Mouse (Mus musculus) natural killer cell, adult 2 months (primary cell): ENCODE measurements at regions not wholly inside any gene's neighbourhood (a gene's known extent, or its start where the extent isn't known, plus 50 kb on each side); places are given as distances from the start of the nearest gene placed in this dataset.

Experiments
- DNase-seq, 2 experiments: peaks; one replicate each; pipeline ENCODE4 v3.0.0; 2022; ENCODE audit warnings: low spot score in 2 of 2

DNA sequence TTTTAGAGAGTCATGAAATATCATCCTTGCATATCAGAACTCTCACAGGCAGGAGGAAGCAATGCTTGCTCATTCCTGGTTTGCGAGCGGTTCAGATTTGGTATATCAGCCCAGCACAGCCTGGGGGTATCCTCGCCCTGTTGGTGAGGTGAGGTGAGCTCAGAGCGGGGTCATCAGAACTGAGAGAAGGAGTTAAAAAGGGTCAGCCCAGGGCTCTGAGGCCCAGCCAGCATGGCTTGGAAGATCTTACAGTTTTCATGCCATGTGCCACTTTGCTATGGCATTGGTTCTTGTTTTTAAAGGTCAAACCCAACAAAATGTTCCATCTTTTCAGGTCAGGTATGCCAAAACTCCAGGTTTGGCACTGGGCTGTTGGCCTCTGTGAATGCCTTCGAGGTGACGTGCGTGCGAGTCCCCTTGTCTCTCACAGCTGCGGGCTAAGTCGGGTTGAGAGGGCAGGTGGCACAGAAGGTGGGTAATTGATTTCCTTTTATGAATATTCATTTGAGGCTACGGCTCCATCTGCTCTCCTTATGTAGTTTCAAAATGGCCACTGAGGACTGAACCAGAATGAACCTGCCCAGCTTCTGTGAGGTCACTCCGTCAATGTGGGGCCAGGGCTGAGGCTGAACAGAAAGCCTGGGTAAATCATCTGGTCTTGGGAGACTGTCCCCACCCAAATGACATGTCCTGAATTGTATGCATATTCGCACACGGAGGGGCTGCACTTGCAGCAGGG is 86.3 kb downstream of the Hhipl2 start:
- no peak for DNase-seq

DNA sequence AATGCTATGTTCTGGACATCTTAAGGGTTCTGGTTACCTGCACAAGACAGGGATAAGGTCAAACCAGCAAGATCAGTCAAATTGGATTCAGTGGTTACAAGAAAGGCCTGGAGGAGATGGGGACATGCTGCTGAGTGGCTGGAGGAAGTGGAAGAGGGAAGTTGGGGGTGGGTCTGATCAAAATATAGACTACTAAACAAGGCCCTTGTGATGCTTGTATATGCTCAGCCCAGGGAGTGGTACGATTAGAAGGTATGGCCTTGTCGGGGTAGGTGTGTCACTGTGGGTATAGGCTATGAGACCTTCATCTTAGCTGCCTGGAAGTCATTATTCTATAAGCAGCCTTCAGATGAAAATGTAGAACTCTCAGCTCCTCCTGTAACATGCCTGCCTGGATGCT is 89.9 kb downstream of the Hhipl2 start:
- DNase-seq = no peak

DNA sequence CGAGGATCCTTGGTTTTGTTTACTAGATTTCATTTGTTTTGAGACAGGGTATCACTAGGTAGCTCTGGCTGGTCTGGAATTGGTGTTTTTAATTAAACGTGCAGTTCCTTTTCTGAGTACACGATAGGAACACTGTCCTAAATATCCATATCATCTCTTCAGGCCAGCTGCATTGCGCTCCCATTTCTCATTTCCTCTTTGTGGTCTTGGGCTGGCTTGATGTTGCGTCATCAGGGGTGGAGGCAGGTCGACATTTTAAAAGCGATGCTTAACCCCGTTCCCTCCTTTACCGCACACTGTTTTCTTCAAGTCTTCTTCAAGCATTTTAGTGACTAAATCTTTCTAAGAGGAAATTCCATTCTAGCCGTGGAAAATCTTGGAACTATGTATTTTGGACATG is 92.7 kb downstream of the Hhipl2 start:
- peak in 1 of 2 experiments; percentile 5 for DNase-seq

DNA sequence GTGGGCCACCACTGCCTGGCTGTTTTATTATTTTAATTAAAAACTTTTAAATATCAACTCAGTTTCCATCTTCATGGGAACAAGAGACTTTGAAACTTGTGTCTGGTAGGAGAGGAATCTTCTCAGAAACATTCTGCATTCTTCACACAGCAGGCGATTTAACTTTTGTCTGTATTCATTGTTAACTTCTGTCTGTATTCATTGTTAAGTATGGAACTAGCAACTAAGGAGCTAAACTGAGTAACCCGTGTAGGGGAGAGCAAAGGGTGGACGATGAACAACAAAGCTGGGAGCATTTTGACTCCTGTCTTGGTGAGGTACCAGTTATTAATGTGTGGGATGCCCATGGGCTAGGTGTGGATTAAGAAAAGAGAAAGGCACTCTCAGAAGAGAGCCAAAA is 95.9 kb downstream of the Hhipl2 start:
- DNase-seq = no peak

DNA sequence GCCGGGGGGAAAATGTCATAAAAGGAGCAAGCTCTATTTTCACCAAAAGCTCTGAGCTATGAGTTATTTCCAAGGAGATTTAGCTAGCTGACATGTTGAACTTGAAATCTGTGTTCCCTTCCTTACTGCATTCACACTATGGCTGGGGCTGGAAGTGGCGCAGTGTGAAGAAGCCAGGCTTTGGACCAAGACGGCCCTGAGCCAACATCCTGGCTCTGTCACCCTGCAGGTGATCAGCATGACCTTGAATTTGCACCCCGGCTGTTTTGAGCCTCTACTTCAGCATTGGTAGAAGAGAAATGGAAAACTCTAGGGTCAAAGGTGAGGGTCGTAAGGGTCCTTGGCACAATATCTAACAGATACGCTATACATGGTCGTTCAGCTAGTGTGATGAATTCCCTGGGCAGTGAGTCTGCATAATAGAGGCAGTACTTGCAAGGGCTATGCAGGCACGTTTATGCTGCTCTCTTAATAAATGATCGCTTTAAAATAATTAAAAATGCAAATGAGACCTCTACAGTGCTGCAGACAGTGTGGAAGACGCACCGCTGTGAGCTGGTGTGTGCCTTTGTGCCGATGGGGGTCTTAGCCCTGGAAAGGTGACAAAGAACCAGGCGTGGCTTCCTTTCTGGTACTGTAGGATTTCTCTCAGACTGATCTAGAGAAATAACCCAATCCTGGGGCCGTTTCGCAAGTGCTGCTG is 96.4 kb downstream of the Hhipl2 start:
- DNase-seq = no peak

DNA sequence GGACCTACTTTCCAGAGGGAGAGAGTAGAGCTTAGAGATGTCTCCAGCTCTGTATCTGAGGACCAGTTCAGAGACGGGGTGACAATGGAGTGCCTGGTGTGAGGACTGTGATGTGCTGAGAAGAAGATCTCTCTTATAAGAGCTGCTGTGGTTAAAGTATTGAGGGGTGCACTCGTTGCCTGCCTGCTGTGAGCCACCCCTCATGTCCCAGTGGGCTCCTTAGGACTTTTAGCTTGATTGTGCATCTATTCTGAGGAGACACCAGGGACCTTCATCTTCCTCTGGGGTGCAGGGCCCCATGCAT is 96.9 kb downstream of the Hhipl2 start:
- no peak for DNase-seq

DNA sequence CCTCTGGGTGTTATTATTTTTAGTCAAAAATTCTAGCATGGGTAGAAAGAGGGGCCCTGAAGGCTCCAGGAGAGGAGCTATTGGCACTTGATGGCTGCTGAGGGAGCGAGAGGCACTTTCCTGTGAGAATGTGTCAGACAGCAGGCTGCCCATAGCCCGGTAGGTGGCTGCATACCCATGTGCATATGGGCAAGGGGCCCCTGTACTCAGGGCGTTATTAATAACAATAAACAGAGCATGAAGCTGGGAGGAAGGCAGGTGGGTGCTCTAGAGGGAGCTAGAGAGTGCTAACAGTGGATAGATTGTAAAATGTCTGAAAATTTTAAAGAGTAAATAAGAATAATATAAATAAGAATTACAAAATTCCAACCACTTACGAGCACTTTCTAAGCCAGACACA is 98.2 kb downstream of the Hhipl2 start:
- no peak for DNase-seq

DNA sequence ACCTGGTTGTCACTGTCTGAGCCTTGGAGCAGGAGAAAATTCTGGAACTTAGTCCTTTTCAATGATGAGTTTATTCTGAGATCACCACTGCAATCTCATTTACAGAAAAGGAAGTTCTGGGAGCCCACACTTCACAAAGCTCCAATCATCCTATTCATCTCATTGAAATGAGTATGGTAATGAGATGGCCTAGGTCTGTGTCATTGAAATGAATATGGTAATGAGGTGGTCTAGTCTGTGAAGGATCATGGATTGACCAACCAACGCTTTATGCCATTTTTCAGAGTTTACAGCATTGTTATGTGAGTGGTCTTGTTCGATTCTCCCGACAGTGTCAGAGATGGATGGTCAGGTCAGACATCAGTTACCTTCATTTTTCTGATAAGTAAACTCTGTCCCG is 99.2 kb downstream of the Hhipl2 start:
- no peak for DNase-seq

DNA sequence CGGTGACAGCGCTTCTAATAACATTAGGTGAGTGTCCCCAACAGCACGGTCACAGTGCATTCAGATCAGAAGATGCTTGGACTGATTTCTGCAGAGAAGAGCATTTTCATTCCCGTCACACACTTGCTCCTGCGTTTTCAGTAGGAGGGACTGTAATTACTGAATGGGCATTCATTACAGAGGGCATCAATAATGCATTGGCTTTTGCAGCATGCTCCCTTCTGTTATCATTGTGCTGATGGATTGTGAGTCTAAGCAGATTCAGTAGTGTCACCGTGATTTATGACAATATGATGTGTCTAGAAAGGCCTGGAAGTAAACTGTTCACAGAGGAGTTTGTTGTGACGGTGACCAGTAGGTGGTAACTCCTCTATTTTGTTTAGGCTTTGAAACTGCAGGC is 103.6 kb downstream of the Hhipl2 start:
- no peak for DNase-seq

DNA sequence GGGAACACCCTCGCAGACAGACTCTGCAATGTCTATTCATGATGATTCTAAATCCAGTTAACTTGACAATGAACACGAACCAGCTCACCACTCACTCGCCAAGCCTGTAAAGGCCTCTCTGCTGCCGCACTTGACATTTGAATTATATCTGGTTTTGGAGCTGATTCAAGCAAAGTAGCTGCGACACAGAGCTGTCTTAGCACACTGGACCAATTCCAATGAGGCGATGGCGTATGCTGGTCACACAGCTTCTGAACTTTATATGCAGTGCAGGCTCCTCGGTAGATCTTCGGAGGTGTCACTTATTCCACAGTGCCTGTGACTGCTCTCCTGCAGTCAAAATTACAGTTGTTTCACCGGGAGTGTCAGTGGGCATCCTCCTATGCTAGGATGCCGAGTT is 115.4 kb downstream of the Hhipl2 start:
- DNase-seq = no peak

DNA sequence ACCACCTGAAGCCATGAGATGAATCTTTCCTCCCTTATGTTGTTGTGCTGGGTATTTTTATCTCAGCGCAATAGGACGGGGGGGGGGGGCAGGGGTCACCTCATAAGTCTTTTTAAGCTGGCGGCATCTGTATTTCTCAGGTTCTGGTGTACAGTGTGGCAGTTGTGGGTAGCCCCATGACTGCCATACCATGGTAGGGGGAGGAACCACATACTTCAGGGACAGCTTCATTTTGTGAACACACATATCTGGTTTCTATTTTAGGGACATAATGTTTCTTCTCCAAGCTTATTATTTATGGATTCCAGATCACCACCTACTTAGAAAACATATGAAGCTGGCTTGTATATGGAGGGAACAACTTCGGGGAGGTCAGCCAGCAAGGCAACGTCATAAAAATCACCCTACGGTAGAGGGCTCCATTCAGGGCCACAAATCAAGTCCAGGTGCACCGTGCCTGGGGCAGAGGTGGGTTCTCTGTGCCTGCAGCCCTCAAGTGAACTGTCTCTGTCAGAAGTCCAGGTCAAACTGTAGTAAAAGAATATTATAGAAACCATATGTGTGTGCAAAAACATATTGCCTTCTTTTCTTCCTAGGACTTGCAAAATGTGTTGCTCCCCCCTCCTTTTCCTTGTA is 130.9 kb downstream of the Hhipl2 start:
- DNase-seq = no peak

DNA sequence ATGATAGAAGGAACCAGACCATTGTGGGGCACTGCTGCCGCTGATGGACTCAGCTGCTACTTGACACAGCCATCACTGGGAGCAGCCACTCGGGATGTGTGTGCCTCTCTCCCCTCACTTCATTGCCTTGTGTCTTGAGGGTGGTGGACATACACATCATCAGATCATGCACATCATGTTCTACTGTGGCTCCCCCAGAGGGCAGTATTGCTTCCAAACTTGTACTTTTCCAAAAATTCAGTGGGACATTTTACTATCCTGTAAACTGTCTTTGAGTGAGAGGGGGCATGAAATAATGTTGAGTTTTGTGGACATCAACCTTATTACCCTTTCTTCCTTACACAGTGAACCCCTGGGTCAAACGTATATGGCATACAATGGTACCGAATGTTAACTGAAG is 134.6 kb downstream of the Hhipl2 start:
- no peak for DNase-seq

DNA sequence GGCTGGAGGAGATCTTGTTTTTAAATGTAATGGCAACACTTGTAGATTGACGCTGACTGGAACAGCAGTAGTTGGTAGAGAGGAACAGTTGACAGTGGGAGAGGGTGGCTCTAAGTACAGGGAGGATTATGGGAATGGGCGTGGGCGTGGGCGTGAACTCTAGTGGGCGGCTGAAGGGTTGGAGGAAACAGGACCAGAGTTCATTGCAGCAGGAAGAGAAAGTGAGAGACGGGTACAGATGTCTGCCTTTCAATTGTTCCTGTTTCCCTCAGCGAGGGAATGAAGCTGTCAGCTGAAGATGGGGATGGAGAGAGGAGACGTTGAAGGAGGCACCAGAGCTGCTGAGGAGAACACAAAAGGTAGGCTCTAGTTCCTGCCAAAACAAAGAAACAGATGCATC is 135.2 kb downstream of the Hhipl2 start:
- no peak for DNase-seq

DNA sequence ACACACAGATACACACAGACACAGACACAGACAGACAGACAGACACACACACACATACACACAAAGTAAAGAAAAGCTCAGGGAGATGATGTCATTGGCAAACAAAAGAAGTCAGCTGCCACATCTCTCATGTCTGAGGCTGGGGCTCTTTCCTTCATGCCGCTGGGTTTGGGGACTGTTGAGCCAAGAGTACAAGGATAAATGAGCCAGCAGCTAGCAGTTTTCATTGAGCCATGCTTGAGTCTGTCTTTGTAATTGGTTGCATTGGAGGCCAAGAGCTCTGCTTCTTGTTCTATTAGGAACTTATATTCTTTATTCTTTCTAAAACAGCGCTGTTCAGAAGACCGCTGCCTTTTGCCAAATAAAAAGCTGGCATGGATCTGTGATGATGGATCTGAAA is 144.8 kb downstream of the Hhipl2 start:
- no peak for DNase-seq

DNA sequence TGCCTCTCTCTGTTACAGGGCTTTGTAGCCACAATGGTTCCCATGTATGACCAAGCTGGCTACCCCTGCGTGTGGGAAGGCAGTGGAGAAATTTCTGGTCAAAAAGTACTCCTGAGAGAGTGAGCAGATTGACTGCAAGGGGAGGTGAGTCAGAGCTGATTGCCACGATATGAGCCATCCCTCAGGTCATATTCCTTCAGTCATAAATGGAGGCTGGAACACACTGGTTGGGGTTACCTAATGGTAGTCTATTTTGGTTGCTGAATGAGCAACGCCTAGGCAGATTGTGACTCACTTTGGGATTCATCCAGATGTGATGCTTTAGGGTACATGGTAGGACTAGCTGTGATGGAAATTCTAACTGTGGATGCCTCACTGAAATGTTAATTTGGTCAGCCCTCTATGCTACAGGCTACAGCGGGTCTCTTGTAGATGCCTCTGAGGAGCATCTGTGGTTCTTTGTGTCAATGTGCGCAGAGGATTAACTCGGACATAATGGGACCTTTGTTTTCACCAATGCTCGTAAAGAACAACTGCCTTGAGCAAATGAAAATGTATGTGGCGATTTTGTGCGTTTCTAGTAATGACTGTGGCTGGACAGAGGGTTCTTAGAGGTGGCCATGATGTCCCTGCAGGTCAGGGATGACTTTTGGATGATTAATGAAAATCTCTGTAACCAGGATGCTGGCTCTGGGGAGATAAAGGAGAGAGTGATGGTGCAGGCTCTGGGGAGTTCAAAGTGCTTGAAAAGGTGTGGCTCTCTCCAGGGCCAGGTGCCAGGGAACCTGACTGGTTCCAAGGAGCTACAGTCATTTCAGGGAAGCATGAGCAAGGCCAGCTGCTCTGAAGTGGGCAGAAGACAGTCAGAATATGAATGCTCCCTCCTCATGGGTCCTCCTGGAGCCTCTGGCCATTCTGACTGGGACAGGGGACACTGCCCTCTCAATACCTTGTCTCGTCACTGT is 155.9 kb downstream of the Hhipl2 start:
- DNase-seq = no peak

DNA sequence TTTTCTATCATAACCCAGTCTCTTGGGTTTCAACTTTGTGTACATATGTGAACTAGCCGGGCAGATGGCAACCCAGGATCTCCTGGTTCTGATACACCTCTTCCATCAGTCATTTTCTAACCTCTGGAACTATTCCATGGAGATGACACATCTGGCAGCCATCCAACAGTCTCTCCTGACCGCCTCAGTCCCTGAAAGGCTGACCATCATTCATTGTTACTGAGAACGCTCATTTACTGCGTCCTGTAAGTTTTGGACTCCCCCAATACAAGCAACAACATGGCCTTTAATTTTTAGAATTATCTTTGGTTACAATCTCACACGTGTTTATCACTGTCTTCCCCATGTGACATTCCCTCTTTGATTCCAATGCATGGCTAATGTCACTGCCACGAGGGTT is 166.8 kb downstream of the Hhipl2 start:
- no peak for DNase-seq

DNA sequence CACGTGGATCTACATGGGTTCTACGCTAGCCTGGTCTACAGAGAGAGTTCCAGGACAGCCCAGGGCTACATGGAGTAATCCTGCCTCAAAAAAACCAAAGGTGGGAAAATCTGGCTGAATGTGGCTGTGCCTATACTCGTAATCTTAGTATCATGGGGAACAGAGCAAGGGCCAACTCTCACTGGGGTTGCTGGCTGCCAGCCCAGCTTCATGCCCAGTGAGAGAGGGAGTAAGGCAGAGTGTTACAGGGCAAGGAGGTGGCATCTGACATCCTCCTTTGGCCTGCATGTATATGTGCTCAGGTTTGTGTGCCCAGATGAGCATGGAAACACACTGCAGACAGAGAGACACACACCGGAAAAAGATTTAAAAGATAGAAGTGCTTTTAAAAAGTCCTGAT is 168.4 kb downstream of the Hhipl2 start:
- no peak for DNase-seq

DNA sequence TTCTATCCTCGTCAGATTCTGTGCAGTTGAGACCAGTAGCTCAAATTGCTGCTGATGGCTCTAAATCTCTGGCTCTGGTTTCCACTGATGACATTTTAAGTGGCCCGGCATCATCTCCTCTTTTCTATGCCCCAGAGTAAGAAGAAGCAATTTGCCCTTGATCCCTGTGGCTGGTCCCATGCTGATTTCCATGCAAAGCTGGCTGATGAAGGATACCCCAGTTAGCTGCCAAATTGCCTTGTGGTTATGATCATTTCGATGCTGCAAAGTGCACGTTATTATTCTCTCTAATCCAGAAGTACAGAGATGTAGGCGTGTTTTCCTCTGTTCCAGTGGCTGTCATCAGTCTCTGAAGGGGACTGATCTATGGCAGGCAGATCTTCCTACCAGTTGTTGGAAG is 177.3 kb downstream of the Hhipl2 start:
- DNase-seq = no peak

DNA sequence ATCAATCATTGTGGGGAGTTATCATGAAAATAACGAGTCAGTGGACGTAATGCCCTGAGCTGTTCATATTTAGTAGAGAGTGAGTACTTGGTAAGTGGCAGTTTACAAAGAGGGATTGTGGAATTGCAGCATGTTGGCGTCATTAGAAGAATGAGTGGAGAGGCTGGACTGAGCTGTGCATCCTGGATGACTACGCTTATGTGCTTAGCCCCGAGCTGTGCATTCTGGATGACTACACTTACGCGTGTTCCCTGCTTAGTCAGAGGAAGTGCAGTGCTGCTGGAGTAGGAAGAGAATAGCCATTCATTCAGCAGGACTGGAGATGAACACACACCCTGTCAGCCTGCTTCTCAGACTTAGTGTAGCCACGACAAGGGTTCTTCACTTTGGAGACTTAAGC is 182.5 kb downstream of the Hhipl2 start:
- DNase-seq = no peak

DNA sequence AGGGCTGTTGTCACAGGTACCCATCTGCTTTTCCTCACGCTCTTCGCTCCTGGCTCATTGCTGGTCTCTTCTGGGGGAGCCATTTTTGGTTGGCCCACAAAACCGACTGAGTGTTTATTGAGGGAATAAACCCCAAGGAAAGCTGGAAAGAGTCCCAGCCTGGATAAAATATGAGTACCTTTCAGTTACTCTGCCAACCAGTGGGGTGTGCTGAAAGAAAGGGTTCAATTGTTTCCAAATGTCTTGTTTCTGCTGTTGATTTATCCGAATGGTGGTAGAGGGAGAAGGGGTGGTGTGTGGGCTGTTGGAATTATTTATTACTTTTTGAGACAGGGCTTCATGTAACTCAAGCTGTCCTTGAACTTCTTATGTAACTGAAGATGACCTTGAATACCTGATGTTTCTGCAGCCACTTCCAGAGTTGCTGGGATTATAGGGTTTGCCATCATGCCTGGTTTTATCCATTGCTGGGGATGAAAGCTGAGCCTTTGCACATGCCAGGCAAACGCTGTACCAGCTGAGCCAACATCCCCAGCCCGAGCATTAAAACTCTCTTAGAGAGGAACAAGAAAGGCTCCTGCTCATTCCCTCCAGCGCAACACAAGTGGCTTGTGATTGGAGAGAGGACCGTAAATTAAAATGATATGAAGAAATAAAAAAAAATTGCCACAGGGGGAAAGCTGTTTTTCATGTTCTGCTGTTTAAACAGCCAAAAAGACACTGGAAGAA is 194.1 kb downstream of the Hhipl2 start:
- DNase-seq = no peak

DNA sequence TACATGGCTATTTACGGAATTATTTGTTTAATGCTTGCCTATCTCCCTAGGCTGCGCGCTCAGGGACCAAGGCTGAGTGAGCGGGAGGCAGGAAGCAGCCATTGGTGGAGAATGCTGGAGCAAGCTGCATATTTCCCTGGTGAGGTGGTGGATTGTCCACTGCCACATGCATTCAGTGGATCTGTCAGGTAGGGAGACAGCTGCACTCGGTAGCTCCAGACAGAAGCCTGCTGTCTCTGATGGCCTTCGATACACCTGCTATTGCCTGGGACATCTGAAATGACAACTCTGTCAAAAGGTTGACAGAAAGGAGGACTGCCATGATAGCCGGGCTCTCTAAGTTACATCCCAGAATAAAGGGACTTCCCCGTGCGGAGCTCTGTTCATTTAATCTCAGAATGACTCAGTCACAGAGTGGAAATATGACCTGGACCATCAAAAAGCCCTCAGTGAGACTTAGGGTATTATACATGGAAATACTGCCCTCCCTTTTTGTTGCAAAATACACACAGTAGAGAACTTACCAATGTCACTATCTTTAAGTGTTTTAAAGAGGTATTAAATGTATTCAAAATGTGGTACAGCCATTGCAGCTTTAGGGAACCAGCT is 201.5 kb downstream of the Hhipl2 start:
- no peak for DNase-seq
